Mouse (Mus musculus) liver (tissue): Measurements from ENCODE around the gene Psma4.

Experiments
- DNase-seq: peaks from one replicate; pipeline ENCODE4 v3.0.0-alpha.2; 2020; ENCODE audit warnings: mixed read lengths

Psma4 gene

GRCm38 (mm10) chr9:54994381-54994780 is 43.8 kb downstream of the Psma4 start:
- DNase-seq: no peak

GRCm38 (mm10) chr9:54995645-54996044 is 45.1 kb downstream of the Psma4 start:
- DNase-seq: no peak

- no peak for DNase-seq
Measured at GRCm38 (mm10) chr9:55003609-55004008, 53.0 kb downstream of the Psma4 start.
